Mouse (Mus musculus): ENCODE data around the gene E130218I03Rik.

GRCm38 (mm10) chr4:134288397-134289256 lies 45.2 kb downstream of the E130218I03Rik start:
- TF ChIP-seq CTCF (IDR thresholded peaks at IDR 0.05; ENCODE audit: control insufficient read depth, insufficient read depth, insufficient replicate concordance, low read depth, low read length) (no peak), POLR2A (IDR thresholded peaks at IDR 0.05; ENCODE audit: control insufficient read depth, low read depth, low read length) (no peak)
